Mouse (Mus musculus) left cerebral cortex, postnatal 14 days (tissue): Measurements from ENCODE around the gene Mrgpra9. TPM values are rescaled to one million over a fixed set of nuclear protein-coding genes. Genes with fewer than 3 reads are reported as not detected.
"Not testable (repeated sequence)": the region's sequence is repeated elsewhere in the genome, so short reads cannot be mapped to it uniquely, and the experiment has no call there.

Source experiments
- DNase-seq, 2 experiments: peaks; one replicate each; pipeline ENCODE4 v3.0.0; 2021 to 2022; ENCODE audit warnings: low spot score in 2 of 2, mixed read lengths in 1 of 2
- intact Hi-C: fragments of 180-260 bp; cut with DNase I; formaldehyde crosslinking; loops from one replicate; pipeline ENCODE4 v1.15.1; 2025
- long read RNA-seq, 2 experiments: library from polyadenylated mRNA; stranded (forward); transcript quantifications; one replicate each; pipeline ENCODE4 v2.0.0; 2021
- total RNA-seq, 2 experiments: library from RNA; stranded (reverse); gene quantifications; 2 replicates each; pipeline ENCODE4 v1.2.3; 2021

Gene Mrgpra9
- not detected for total RNA-seq
- long read RNA-seq, experiment 1: 0 reads
- long read RNA-seq, experiment 2: 0 reads

DNA sequence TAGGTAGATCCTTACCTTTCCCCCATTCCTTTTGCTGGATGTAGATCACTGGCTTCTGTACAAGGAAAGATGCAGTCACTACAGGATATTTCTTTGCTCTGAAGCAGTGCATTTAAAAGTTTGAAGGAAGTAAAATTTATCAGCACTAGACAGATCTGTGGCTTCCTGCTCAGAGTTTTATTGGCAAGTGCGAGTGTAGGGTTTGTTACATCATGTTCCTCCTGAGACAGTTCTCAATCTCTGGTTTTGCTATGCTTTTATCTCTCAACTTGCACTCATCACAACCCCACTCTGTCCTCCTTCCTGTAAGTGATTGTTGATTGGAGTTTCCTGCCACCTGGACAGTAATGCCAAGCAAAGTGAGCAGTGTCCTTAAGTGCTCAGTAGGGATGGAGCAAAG lies at the start of gene Mrgpra9:
Gene Mrgpra9, minus strand, starts transcription at position 79 of the 400 bp plus-strand sequence.
- intact Hi-C loops: no loop called here
- no peak for DNase-seq

DNA sequence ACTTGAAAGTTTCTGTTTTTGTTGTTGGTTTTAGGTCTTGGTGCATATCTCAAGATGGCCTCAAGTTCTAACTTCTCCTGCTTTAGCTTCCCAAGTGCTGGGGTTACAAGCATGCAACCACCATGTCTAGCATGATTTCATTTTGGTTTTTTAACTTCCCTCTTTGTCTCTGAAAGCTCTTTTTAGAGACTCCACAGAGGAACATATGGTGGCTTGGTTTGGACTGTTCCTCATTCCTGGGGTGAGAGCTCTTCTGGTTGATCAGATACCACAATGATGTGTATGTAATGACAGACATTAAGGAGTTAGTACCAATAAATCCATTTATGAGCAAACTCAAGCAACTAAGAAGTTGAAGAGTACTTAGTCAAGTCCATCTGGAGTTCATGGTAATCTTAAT lies 47.0 kb upstream of the Mrgpra9 start:
- intact Hi-C loops, DNase-seq: not testable (repeated sequence)

- DNase-seq, intact Hi-C loops: not testable (repeated sequence)
Measured at GRCm38 (mm10) chr7:47271547-47271946, 18.9 kb upstream of the Mrgpra9 start.

GRCm38 (mm10) chr7:47244658-47245057 lies 8.0 kb downstream of the Mrgpra9 start:
- DNase-seq: no peak
- intact Hi-C loops: no loop called here

GRCm38 (mm10) chr7:47204830-47205229 lies 47.8 kb downstream of the Mrgpra9 start, which contains the start of gene Mrgpra6:
Gene Mrgpra6, minus strand, starts transcription at chr7:47204920.
- DNase-seq: no peak
- intact Hi-C loops: loop anchor here (5.0 kb wide), 1 partner anchor 82 kb away; no protein-coding TSS in a partner anchor

- no peak for DNase-seq
- intact Hi-C loops: no loop called here
Measured at GRCm38 (mm10) chr7:47195271-47195670, 57.4 kb downstream of the Mrgpra9 start.

Other genes starting within 250 kb of the Mrgpra9 start
- 10 to 100 TPM; 10.6 to 11.0 TPM for gene Spty2d1, start 244.4 kb downstream of the Mrgpra9 start, total RNA-seq
- gene Tmem86a, start 202.2 kb downstream of the Mrgpra9 start, total RNA-seq: 10 to 100 TPM; 17.4 to 18.8 TPM
- gene Ptpn5, start 119.2 kb downstream of the Mrgpra9 start, total RNA-seq: 100 to 1,000 TPM; 129 to 131 TPM
- gene Mrgpra6, start 47.9 kb downstream of the Mrgpra9 start, total RNA-seq: not detected
- gene Mrgpra1, start 101.4 kb upstream of the Mrgpra9 start, total RNA-seq: not detected
- not detected for gene Mrgpra2a, start 199.3 kb upstream of the Mrgpra9 start, total RNA-seq